Mouse (Mus musculus) ovary, postnatal 10 days (tissue): ENCODE measurements around the gene Vcan.
"Not testable (repeated sequence)": the region's sequence is repeated elsewhere in the genome, so short reads cannot be mapped to it uniquely, and the experiment has no call there.

ENCODE experiments used
- DNase-seq: peaks from one replicate; pipeline ENCODE4 v3.0.0; 2022; ENCODE audit warnings: low spot score

The Vcan gene

DNA sequence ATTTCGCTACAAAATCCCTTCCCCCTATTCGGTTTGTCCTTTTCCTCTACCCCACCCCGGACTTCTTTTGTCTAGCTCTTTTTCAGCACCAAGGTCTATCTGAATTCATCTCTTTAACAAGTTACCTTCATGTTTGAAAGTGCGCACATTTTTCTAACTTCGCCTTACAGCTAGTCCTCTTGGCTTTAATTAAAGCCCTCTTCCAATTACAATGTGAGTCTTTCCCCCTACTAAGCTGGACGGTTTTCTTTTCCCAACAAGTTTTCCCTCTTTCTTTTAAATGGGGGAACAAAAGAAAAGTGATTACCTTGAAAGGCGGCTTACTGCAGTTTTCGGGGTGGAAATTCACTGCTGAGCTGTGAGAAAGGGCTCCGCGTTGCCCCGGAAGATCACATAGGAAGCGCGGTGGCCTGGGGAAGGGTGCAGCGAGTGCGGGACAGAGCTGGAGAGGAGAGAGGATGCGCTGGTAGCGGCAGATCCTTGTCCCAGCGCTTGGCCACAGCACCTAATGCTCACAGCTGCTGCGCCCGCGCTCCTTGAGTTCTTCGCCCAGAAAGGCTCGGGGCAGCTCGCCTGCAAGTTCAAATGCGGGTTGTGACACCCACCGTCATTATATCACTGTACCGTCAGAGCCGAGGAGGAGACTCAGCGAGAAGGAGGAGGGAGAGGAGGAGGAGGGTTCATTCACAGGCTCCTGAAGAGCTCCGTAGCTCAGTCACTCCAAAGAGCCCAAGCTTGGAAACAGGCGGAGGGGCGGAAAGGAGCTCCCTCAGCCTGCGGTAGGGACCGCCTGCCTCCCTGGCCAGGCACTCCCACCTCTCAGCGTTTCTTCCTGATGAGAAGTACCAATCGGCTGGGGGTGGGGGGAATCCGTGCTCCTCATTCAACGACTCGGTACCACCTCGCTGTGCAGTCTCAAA is at the start of gene Vcan:
TSS of gene Vcan (minus strand) at position 744 of the 920 bp plus-strand sequence.
- DNase-seq, result peak; percentile 24

DNA sequence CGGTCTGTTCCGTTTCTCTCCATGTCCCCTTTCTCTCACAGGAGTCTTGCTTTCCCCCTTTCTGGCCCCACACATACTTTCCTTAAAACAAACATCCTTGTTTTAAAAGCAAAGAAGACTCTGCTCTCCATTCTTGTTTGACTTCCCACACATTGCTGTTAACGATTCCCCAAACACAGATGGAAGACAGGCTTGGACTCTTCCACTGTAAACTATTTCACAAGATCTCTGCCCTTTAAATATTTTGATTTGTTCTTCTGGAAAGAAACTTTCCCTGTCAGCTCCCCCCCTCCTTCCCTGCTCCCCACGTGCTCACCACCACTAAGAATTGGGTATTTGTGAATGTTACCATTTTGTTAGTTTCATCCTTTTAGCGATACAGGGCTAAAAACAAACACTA is 49.2 kb upstream of the Vcan start:
- no peak for DNase-seq

DNA sequence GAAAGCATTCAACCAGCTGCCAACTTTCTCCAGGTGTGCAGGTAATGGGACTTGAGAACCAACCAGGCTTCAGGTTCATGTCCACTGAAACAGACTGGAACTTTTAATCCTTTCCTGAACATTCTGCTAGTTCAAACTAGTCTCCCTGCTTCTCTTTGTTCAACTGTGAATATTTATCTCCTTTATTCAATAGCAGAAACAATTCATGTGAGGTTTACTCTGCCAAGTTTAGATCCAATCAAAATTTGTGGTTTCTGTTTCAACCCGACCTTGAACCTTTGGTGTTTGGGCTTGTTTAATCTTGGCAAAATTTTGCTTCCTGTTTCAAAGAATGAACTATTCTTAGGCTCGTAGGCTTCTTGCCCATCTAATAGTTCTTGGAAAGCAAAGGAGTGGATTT is 40.6 kb upstream of the Vcan start:
- no peak for DNase-seq

DNA sequence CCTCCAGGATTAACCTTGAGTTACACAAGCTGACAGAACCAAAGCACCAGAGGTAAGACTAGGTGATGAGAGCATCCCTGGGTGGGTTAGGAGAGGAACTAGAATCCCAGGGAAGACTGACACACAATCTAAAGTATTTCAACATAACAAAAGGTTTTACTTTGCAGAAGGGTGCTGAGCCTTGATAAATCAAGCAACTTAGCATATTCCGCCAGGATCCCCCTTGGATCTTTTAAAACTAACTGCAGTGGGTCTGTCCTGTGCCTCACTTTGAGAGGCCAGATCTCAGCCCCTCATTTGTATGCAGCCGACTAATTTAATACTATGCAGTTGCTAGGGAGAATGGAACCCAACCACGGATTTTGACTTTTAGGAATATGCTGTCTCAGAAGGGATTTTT is 38.0 kb upstream of the Vcan start:
- no peak for DNase-seq

DNA sequence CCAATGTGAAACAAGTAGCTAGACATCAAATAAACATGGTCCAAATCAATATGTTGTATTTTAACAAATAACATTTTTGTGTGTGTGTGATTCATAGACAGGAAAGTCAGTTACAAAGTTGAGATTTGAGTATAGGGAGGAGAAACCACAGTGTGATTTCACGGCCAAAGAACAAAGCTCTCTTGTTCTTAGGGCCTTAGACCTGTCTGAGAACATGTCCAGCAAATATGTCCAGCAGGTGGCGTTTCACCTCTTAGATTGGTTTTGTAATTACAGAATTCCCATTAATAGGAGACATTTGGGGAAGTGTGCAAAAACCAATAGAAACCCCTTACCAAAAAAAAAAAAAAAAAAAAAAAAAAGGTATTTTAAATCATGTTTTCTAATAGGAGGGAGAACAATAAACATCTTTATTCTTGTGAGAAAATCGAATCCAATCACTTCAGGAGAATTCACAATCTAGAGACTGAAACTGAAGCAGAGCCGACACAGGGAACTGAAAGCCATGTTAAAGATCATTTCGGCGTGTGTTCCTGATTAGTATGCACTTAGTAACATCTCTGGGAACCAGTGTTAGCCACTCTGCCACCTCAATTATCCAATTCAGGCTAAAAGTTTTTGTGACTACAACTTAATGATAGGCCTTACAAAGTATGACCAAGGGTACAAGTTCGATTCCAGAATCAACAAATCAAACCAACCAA is 37.1 kb upstream of the Vcan start:
- DNase-seq, result peak; percentile 15

DNA sequence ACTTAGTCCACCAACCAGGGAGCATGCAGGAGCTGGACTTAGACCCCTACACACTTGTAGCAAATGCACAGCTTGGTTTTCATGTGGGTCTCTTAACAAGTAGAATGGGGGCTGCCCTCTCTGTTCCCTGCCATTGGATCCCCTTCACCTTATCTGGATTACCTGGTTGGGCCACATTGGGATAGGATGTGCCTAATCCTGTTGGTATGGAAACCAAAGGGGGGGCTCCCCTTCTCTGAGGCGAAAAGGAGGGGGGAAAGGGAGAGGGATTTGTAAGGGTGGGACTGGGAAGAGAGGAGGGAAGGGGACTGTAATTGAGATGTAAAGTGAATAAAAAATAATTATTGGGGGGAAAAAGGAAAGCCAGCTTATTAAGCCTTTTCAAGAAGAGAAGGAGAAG is 35.5 kb upstream of the Vcan start:
- no peak for DNase-seq

DNA sequence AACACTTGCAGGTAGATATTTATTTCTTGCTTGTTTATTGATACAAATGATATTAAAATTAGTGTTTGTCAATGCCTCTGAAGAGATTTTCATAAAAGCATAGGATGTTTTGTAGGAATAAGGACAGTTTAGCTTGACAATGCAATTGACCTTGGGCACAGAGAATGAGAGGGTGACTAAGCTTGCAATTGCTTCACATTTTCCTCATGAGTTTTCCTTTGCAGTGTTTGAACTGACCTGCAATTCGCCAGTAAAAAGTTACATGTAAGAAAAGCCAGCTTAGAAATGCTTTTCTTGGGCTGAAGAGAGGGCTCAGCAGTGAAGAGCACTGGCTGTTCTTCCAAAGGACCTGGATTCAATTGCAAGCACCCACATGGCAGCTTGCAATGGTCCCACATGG is 34.8 kb upstream of the Vcan start:
- no peak for DNase-seq

DNA sequence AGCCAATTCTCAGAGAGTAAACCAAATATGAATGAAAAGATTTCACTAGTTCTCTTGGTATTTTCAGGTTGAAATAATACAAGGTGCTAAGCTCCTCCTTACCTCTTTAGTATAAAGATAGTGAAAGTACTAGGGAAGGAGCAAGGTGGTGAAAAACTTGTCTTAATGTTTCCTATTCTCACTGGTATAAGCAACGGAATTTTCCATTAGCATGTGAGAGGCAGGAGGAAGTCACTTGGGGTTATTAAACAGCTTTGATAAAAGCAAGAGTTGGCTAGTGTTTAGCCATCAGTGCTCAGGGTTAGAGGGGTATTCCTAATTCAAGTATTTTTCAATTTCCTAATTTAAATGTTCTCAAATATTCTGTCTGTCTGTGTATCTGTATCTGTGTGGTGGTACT is 24.2 kb upstream of the Vcan start:
- no peak for DNase-seq

DNA sequence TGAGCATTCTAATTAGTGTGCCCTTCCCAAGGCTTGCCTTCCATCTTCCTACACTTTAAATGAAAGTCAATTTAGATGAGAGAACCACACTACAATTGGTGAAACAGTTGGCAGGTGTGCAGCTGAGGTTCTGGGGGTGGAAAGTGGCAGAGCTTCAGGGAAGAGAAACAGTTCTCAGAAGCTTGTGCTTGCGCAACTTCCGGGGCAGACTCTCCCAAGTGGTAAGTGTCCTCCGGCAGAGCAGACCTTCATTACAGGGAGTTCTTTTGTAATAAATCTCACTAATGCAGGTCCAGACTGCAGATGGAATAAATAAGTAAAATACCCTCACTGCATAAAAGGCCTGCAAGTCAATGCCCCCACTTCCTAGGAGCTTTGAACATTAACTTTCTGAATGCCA is 23.7 kb upstream of the Vcan start:
- DNase-seq, result no peak

DNA sequence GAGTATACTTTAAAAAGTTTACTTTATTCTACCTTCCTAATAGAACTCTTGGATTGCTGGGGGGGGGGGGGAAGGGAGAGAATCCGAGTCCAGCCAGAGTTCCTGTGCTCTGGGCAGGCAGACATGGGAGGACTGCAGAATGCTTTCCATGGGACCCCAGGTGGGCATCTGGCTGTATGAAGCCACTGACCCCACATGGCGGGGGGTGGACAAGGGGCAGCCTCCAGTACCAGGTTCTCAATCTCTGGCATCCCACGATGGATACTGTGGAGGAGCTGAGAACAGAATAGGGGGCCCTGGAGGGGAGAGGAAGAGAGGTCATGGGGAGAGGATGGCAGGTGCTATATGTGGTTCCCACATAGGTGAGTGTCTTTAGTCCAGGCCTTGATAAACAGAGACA is 20.0 kb upstream of the Vcan start:
- DNase-seq, result no peak

DNA sequence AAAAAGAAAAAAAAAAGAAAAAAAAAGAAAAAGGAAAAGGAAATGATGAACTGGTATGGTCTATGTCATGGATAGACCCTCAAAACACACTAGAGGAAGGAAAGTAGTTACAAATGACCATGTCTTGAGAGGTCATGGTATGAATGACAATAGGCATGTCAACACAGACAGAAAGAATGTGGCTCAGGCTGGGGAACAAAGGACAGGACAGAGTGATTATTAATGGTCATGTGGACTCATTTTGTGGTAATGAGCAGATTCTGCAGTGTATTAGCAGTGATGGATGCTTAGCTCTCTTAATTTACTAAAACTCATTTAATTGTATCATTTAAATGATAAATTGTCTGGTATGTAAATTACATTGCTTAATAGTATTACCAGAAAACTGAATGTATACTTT is 14.0 kb upstream of the Vcan start:
- no peak for DNase-seq

DNA sequence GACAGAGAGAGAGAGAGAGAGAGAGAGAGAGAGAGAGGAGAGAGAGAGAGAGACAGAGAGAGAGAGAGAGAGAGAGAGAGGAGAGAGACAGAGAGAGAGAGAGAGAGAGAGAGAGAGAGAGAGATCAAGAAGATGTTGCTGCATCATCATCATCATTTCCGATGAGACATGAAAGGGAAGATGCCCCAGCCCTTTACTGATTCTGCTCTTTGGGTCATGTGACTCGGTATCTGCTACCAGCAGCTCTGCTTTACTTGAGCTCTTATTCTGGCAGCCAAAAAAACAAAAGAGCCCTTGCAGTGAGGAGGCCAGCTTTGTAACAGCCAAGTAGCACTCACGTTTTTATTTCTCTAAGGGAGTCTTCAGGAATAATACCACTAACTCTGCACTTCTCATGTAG is 8.3 kb upstream of the Vcan start:
- DNase-seq, result not testable (repeated sequence)

DNA sequence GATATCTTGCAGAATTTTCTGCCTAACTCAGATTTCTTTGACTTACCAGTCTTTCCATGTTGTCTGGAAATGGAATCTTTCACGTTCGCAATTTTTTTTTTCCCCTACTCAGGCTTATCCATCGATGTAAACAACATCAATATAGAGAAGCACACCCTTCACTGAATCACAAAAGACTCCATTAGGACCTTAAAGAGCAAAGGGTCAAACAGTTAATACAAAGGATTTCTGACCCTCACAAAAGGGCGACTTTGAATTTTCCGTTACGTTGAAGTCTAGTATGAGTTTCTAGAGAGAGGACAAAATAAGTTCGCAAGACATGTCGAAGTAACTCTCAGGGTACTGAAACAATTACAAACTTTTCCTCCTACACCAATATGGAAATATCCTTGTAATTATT is 892 bp upstream of the Vcan start:
- no peak for DNase-seq

DNA sequence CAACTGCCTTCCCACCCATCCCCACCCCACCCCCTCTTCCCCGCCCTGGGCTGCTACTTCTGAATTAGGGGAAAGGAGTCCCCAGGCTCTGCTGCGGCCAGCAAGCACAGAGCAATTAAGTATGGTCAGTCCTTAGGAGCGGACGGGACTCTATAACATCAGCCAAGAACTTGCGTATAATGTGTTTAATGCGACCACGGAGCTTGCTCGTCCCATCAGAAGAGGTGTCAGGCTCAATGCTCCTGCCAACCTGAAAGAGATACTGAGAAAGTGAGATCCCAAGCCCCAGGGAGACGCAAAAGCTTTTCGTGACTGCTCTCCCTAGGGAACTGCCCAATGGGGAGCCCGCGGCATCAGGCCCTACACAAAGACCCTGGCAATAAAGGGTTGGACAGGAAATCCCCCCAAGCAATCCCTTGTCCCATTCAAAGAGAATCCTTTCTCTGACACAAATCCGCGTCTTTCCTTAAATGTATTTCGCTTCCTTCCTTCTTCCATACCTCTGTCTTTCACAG is 434 bp upstream of the Vcan start:
- no peak for DNase-seq

DNA sequence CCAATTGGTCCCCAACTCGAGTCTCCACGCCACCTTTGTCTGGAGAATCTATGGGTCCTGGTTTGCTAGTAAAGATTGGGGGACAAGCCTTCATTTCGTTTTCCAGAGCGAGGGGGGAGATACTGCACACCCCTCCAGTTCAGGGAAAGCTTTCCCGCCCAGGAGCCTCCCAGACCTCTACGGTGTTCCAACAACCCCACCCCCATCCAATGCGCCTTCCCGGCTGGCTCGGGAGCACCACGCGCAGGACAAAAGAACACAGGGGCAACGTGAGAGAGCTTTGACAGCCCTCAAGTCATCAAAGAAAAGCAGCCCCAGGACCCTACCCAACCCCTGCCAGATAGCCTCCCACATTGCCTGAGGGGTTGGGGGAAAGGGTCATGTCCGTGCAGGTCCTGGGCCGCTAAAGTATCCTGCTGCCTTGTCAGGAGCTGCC is 1.2 kb downstream of the Vcan start:
- peak; percentile 21 for DNase-seq

DNA sequence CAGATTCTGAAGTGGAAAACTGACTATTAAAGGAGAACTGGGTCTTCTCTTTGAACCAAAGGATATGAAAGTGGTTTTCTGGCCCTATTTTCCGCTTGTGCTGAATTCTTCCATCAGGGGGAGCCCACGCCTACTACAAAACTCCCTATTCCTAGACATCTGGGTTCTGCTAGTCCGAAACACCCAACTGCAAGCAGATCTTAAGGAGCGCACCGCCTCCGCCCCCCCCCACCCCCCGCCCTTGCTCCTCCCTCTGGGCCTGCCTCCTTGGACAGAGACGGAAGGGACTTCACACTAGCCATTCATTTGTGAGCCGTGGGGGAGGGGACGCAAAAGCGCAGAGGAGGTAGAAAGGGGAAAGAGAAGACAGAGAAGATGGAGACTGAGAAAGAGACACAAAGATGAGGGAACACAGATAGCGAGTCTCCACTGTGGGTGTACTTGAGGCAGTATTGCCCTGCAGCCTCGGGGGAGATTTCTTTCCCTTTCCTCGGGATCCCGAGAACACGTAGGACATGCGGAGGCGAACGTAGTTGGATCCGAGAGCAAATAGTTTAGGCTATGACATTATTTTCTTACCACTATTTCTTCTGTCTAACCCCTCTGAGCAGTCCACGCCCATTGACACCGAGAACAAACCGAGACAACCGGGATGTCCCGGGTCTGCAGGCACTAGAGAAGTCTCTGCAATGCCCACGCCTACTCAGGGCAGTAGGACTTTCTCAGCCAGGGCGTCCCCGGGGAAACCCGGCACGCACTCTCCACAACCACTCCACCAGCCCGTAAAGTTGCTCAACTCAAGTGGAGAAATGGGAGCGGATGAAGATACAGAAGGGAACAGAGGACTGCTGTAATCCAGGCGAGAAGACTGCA is 1.8 kb downstream of the Vcan start:
- DNase-seq, result peak; percentile 49

DNA sequence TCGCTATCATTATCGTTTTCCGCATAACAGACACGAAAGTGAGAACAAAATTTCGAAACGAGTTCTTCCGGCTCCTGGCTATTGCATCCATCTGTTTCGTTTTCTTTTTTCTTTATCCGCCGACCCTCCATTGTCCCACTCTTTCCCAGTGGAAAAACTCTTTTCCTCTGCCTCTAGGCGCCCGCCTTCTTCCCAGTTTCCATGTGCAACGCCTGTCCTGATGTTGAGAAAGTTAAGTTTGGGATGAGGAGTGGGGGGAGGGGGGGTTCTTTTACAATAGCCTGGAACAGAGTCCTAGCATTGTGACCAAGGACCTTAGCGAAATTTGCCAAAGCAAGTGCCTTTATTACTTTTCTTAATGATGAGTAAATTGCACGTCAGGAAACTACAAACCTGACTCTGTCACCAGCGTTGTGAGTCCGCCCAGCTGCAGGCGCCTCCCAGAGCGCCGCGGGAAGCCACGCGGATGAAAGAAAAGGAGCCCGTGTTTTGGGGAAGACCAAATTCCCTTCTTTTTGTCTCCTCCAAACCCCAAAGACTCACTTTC is 2.5 kb downstream of the Vcan start:
- DNase-seq, result no peak

DNA sequence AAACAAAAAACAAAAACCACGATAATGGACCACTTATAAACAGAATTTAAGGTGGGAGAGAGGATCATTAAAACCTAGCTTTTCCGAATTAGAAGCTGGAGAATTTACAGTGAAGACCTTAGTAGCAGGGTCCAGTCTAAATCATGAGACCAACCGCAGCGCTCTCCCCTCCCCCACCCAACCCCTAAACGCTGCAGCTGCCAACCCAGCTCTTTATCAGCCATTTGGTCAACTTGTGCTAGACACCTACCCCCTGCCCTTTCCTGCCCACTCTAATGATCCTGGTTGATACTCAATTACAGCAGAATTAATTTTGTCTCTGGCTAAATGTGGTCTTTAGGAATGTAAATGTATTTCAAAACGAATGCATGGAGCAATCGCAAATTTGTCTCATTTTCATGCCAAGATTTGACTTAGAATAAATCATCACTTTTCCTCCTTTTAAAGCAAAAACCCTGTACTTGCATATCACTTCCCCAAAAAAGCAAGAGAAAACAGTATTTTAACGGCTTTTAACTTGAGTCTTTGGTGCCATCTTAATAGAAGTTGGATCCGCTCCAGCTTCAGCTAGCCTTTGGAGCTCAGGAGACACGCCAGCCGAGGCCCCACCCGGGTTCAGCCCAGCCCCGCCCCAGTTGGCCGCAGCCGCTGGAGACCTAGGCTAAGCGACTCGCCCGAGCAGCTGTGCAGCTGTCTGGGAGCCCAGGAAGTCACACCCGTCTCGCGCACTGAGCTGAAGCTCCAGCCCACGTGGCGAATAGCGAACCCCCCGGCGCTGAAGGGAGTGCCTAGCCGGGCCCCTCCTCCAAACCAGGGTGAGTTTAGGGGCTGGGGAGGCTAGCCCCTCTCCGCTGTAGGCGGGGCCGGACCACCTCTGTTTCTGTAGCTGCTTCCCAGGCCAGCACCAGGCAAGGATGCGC is 3.3 kb downstream of the Vcan start:
- peak; percentile 49 for DNase-seq

DNA sequence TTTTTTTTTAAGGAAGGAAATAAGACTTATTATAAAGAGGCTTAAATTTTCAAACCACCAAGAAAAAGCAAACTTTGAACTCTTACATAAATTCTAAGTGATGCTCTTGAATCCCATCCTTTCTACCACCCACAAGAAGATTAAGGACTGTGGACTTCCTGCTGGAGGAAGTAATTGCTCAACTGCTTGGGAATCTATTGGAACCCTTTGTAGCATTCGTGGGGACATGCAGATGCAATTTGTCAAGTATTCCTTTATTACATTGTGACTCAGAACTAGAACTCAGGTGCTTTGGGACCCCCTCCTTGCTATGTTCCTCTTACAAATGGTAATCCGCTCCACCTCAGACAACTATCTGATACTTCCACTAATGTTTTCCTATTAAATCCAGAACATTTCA is 4.0 kb downstream of the Vcan start:
- no peak for DNase-seq

DNA sequence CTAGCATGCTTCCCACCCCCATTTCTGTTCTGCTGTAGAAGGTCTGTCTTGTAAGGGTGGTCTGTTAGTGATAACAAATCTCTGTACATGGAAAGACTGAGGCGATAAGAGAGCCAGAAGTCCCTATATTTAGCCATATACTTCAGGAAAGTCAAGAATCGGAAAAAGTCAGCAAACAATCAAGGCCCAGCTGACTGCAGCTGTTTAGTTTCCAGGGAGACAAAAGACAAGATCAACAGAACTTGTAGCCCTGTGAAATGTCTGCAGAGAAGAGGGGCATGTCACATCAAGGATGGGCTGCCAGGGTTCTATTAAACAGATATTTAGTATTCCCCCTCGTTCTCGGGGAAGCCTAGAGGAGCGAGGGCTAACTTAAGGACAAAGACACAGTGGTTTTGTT is 7.2 kb downstream of the Vcan start:
- no peak for DNase-seq

DNA sequence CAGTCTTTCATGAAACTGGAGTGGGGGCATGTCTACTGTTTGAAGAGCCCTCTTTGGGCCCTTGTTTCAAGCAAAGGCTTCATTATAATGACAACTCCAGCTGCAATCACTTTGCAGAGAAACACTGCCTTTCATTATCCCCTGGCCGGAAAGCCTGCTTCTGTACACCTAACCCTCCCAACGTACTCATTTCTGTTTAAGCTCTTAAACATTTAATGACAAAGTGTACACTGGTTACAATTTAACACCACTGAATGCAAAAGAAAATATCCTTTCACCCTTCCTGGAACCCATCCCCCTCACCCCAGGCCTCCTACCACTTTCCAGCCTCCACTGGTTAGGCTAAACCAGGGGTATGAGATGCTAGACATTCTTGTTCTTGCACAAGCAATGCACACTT is 15.8 kb downstream of the Vcan start:
- no peak for DNase-seq
